Mouse (Mus musculus): ENCODE measurements around the gene Tmem14c. TPM values are rescaled to one million over a fixed set of nuclear protein-coding genes. Genes with fewer than 3 reads are reported as not detected.
"Not testable (repeated sequence)": the region's sequence is repeated elsewhere in the genome, so short reads cannot be mapped to it uniquely, and the experiment has no call there.

Gene Tmem14c
- total RNA-seq (2021): 10 to 100 TPM; 57.8 to 65.9 TPM

DNA sequence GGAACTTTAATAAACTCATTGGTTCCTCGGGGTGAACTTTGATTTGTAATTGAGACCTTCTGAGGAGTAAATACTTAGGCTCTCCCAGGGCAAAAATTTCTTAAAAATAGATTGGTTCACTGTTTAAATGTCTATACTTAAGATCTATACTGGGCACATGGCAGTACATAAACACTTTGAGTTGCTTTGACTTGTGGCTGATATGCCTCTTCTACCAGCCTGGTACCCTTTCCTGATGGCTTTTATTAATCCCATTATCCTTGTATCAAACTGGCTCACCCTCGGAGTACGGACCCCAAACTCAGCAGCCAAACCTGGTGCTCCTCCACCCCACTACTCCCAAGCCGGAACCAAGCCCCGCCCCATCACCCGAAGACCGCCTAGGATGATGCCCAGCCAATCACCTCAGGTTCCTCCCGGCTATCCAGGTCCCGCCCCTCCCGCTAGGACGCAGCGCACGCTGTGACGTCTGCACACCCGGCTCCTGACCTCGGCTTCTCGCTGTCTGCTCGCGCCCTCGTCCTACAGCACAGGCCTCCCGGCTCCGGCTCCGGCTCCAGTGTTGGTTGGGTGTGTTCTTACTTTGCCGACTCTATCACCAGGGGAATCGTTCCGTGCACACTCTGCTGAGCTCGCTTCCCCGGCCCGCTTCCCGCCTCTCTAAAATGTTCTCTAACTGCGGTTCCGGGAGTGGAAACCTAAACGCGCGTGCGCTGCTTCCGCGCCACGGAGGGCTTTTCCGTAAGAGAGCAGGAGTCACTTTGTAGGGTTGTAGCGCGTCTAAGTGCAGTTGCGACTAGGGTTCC is at the start of gene Tmem14c:
Gene Tmem14c, plus strand, starts transcription at position 464 of the 806 bp plus-strand sequence.
- peak; percentile 84 to 86 for DNase-seq (ENCODE audit: extremely low spot score in 1 of 2, low spot score in 1 of 2)

- no peak for DNase-seq (ENCODE audit: extremely low spot score in 1 of 2, low spot score in 1 of 2)
These were observed 48.5 kb upstream of the Tmem14c start for GRCm38 (mm10) chr13:40967609-40968008.

- DNase-seq (ENCODE audit: extremely low spot score in 1 of 2, low spot score in 1 of 2): no peak
These were observed 47.5 kb upstream of the Tmem14c start for GRCm38 (mm10) chr13:40968564-40968963.

DNA sequence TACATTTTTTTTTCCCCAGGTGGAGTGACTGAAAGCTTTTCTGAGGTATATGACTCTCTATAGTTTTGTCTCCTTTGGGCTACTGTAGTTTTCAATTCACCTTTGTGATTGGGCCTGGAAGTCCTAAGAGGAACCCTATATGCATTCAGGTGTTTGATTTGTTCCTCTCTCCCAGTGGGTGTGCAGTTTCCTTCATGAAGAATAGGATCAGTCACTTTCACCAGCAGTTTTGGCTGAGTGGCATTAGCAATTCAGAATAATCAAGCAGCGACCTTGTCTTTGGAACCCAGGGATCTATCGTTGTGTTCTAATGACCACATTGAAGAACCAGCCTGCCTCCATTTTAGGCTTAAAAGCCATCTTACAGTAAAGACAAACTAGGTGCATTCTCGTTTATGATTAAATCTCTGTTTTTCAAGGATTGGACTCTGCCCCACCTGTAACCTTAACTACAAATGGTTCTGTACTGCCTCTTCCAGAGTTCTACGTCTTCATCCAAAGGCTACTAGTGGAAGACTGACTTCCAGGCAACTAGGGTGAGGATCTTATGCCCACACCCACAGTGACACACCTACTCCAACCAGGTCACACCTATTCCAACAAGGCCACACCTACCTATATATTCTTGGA is 46.2 kb upstream of the Tmem14c start:
- DNase-seq (ENCODE audit: extremely low spot score in 1 of 2, low spot score in 1 of 2): no peak

DNA sequence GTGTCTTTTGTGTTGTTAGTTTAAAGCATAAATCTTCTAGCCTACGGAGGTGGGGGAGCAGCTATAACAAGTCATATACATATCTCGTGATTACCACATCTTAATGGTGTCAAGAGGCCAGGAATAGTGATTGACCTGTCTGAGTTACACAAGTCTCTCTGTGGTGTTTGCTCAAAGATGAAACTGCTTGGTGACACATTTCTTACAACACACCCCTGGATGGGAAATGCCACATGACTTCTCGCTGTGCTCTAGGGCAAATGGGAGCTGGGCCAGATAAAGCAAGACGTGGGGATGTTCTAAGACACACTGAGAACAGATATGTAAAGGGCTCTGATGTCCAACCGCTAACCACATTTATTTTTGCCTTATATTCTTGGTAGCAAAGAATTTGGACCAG is 44.8 kb upstream of the Tmem14c start:
- no peak for DNase-seq (ENCODE audit: extremely low spot score in 1 of 2, low spot score in 1 of 2)

DNA sequence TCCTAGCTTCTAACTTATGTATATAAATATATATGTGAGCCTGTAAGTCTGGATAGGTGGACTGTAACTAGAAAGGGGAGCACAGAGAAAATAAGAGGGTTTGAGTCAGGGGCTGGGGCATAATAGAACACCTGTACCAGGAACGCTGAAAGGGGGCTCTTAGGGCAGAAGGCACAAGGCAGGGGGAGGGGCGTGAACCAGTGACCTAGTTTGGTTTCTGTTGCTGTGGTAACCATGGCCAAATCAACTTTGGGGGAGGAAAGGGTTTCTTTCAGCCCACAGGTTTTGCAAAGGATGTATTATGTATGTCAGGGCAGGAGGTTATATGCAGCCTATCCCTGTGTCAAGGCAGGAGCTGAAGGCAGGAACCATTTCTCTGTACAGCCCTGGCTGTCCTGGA is 44.3 kb upstream of the Tmem14c start:
- DNase-seq (ENCODE audit: extremely low spot score in 1 of 2, low spot score in 1 of 2): no peak

GRCm38 (mm10) chr13:40972976-40973375 is 43.1 kb upstream of the Tmem14c start:
- DNase-seq (ENCODE audit: extremely low spot score in 1 of 2, low spot score in 1 of 2): no peak

DNA sequence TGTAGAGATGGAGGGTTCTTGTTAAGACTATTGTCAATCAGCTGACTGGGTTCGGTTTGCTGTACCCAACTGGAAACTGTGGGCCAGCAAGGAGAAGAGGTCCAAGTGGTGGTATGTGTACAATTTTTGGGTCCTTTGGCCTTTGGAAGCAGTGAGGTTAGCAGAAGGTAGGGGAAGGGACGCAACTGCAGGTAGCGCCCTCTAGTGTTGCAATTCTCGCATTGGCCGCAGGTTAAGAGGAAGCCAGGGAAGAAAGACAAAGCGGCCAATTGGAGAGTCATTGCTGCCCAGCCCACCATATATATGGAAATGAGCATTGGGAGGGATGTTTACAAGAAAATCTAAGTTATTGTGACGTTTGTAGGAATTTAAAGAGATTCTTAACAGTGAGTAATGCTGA is 38.5 kb upstream of the Tmem14c start:
- DNase-seq (ENCODE audit: extremely low spot score in 1 of 2, low spot score in 1 of 2): peak in 1 of 2 experiments; percentile 51

- DNase-seq (ENCODE audit: extremely low spot score in 1 of 2, low spot score in 1 of 2): no peak
These were observed 37.4 kb upstream of the Tmem14c start for GRCm38 (mm10) chr13:40978652-40979051.

GRCm38 (mm10) chr13:40979321-40979720 is 36.8 kb upstream of the Tmem14c start:
- no peak for DNase-seq (ENCODE audit: extremely low spot score in 1 of 2, low spot score in 1 of 2)

- no peak for DNase-seq (ENCODE audit: extremely low spot score in 1 of 2, low spot score in 1 of 2)
These were observed 33.3 kb upstream of the Tmem14c start for GRCm38 (mm10) chr13:40982759-40983158.

DNA sequence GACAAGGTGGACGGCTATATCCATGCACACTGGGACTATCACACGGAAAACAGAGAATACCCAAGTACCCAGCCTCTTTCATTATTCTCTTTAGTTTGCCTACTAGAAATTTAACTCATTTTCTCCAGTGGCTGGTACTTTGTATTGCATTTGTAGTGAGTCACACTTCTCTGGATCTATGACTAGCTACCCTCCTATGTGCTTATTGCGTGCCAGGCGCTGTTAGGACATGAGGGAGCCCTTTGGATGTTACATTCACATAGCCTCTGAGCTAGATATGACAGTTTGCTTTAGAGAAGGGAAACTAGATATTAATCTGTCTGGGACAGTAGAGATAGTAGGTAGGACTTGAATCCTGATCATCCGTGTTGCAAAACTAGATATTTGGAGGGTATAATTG is 30.0 kb upstream of the Tmem14c start:
- no peak for DNase-seq (ENCODE audit: extremely low spot score in 1 of 2, low spot score in 1 of 2)

GRCm38 (mm10) chr13:40987608-40988303 is 28.3 kb upstream of the Tmem14c start:
- not testable (repeated sequence) for DNase-seq (ENCODE audit: extremely low spot score in 1 of 2, low spot score in 1 of 2)

GRCm38 (mm10) chr13:40988418-40988817 is 27.7 kb upstream of the Tmem14c start:
- DNase-seq (ENCODE audit: extremely low spot score in 1 of 2, low spot score in 1 of 2): no peak

GRCm38 (mm10) chr13:40994487-40995263 is 21.4 kb upstream of the Tmem14c start:
- DNase-seq (ENCODE audit: extremely low spot score in 1 of 2, low spot score in 1 of 2): no peak

DNA sequence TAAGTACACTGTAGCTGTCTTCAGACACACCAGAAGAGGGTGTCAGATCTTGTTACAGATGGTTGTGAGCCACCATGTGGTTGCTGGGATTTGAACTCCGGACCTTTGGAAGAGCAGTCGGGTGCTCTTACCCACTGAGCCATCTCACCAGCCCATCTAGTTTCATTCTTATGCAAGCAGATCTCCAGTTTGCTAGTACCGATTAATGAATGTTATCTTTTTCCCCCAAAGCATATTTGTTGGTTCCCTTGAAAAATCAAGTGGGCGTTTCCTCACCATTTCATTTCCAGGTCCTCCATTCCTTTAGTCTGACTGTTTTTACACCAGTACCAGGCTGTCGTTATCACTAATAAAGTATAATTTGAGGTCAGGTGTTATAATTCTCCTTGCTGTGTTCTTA is 17.6 kb upstream of the Tmem14c start:
- not testable (repeated sequence) for DNase-seq (ENCODE audit: extremely low spot score in 1 of 2, low spot score in 1 of 2)

DNA sequence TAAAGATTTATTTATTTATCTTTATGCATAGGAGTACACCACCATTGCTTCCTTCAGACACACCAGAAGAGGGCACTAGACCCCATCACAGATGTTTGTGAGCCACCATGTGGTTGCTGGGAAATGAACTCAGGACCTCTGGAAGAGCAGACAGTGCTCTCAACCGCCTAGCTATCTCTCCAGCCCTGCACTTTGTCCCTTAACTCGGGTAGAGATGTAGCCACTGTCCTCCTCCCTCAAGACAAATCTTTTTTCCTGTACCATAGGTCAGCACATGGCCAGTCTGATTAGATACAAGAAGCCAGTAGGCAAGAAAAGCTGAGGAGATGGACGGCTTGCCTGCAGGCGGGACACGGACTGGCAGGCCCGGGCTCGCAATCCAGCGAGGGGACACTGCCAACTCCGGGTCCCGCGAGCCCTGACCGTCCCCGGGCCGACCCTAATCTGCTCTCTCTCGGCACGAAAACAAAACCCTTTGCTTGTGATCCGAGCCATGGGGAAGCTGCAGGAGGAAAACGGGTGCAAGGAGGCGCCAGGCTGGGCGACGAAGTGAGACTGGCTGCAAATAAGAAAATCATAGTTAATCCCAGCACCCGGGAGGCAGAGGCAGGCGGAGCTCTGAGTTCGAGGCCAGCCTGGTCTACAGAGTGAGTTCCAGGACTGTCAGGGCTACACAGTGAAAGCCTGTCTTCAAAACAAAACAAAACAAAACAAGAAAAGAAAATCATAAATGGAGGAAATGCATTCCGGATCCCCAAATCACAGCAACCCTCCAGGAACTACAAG is 15.8 kb upstream of the Tmem14c start:
- DNase-seq (ENCODE audit: extremely low spot score in 1 of 2, low spot score in 1 of 2): peak; percentile 19 to 50

DNA sequence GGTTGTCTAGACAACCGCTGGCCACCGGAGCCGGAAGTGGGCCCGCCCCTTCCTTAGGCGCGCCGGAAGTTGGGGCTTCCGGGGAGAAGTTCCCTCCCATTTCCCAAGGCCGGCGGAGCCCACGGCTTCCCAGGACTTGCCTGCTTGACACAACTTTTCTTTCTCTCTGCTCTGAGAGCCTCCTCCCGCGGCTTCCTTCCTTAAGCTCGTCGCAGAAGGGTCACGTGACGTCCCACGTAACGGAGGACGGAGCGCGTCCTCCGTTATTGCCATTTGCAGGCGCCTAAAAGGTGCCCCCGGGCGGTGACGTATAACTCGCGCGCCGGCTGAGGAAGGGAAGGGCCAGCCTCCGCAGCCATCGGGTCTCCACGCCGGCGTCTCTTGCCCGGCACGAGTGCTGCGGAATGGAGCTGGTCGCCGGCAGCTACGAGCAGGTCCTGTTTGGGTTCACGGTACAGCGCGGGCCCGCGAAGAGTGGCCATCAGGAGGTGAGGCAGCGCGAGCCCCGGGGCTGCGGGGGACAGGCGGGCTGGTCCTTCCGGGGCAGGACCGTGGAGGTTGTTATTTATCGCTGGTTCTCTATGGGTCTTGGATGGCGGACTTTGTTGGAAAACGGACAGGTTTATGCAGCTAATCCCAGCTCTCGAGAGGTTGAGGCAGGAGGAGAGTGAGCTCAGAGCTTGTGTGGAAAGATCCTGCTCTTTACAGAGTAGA is 15.0 kb upstream of the Tmem14c start, which contains the start of gene Pak1ip1:
Gene Pak1ip1, plus strand, starts transcription at position 98 of the 714 bp plus-strand sequence.
- peak; percentile 89 to 97 for DNase-seq (ENCODE audit: extremely low spot score in 1 of 2, low spot score in 1 of 2)

- no peak for DNase-seq (ENCODE audit: extremely low spot score in 1 of 2, low spot score in 1 of 2)
These were observed 14.1 kb upstream of the Tmem14c start for GRCm38 (mm10) chr13:41002001-41002400.

All from layer of hippocampus, postnatal 25 days (tissue).